Mouse (Mus musculus) liver, adult (tissue): ENCODE results near the gene Lmna.

Source experiments
- GATA4 ChIP-seq: IDR thresholded peaks from 2 replicates; pipeline ENCODE4 v1.6.1; 2014; ENCODE audit warnings: mild to moderate bottlenecking, low read length; ENCODE audit not compliant: insufficient replicate concordance

The Lmna gene

DNA sequence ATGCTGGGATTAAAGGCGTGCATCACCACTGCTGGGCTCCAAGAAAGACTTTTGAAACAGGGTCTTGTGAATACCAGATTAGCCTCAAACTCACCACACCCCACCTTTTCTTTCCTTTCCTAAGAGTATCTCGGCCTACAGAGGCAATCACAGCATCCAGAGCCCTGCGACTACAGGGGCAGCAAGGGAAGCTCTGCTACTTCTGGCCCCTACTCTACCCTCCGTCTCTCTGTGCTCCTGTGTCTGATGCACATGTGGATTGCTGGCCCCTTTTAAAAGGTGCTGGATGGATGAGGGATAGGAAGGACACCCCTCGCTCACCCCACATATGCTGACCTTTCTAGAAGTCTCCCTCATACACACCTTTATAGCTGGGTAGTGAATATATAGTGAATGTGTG lies 29.1 kb downstream of the Lmna start:
- no peak for TF ChIP-seq GATA4

DNA sequence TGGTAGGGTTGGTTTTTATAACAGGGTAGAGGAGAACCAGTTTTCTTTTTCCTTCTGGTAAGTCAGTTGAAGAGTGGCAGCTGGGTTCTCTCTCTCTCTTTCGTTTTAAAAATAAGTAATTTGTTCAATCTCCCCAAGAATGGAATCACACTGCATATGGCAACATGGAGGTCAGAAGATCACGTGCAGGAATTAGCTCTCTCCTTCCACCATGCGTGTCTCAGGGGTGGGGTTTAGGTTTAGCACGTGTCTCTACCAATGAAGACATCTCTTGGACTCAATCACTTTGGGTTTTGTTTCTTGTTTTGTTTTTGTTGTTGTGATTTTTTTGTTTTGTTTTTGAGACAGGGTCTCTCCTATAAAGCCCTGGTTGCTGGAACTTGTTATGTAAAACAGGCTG lies 29.9 kb downstream of the Lmna start:
- no peak for TF ChIP-seq GATA4

DNA sequence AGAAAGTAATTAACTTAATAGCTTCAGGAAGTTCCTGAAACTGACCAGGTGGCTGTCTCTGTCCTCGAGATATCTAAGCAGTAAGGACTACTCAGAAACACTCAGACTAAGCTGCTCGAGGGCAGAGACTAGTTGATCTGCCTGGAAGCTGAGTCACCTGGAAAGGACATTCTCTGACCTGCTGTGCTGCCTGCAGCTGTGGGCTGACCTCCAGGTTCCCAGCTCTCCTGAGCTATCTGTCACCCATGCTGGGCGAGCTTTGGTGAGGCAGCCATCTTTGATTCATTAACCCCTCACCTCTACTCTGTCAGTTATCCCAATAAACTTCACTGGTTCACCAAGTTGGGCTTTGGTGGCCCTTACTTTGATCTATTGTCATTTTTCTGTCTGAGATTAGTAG lies 30.6 kb downstream of the Lmna start:
- no peak for TF ChIP-seq GATA4

DNA sequence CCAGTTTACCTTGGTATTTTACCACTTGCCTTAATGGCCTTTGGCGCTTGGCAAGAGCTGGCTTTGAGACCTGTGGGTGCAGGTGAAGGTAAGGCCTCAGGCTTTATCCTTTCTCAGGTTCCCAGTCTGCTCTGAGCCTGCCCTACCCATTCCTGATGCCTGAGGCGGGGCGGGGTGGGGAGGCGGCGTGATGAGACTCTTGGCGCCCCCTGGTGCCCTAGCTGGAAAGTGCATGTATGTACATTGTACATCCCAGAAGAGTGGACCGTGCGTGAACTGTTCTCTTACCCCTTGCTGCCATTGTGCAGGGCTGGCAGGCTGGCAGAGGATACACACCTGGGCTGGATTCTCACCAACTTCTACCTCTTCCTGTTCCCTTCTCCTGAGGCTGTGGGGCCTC lies 32.0 kb downstream of the Lmna start:
- no peak for TF ChIP-seq GATA4

DNA sequence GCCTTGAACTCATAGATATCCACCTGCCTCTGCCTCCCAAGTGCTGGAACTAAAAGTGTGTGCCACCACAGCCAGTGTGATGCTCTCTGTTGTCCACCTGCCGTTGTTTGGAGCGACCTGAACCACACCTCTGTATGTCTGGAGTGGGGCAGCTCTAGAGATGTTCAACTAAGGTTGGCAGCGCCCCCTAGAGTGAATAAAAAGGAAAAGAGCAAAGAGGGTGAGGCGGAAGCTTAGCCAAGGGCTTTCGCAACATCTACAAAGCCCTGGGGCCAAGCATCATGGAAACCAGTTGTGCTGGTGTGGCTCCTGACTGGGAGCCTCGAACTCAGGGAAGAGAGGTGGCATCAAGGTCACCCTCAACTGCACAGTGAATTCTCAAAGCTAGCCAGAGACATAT lies 33.4 kb downstream of the Lmna start:
- TF ChIP-seq GATA4 = no peak

DNA sequence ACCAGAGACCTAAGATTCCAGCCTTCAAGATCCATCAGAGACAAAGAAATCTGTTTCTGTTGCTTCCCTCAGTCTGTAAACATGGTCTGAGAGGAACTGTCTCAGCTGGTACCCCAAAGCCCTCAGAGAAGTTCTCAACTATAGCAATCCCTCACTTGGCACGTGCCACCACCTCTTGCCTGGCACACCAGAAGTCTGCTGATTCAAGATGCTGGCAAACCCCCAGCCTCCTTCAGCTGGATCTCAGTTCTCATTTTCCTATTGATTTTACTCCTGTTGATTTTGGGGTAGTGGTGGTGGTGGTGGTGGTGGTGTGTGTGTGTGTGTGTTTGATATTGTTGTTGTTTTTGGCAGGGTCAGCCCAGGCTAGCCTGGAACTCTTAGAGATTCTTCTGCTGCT lies 36.2 kb downstream of the Lmna start:
- TF ChIP-seq GATA4 = no peak

DNA sequence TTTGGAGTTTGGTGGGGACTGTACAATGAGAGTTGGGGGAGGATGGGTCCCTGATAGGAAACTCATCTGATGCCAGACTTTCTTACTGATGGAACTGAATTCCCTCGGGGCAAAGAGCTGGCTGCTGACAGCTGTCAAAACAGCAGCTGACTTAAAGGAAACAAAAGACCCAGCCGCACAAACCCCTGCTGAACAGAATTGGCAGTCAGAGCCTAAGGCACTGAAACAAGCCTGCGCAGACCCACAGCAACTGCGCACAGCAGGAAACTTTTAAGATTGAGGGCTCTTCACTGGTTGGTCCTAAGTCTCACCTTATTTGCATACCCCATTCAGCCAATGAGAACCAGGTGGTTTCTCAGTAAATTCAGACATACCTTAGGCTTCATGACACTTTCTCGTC lies 36.7 kb downstream of the Lmna start:
- no peak for TF ChIP-seq GATA4

DNA sequence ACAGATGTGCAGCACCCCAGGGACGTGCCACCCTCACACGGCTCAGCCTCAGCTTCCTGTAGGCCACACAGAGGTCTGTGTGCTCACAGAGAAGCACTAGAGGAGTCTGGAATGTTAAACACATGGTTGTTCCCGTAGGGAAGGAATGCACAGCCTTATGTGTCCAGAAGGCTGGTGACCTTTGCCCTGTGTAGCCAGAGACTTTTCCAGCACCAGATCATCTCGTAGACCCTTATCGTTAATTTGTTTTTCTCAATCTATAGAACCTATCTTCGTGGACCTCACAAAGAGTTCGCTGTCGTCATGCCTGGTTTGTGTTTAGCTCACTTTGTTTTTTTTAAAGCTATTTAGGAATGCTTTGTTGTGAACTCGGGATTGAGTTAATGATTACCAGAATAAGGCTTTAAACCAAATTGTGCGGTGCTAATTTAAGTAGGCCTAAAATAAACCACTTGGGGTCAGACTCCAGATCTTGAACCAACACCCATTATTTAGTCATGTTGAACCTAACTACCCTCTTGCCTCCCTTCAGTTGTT lies 38.7 kb downstream of the Lmna start:
- no peak for TF ChIP-seq GATA4

DNA sequence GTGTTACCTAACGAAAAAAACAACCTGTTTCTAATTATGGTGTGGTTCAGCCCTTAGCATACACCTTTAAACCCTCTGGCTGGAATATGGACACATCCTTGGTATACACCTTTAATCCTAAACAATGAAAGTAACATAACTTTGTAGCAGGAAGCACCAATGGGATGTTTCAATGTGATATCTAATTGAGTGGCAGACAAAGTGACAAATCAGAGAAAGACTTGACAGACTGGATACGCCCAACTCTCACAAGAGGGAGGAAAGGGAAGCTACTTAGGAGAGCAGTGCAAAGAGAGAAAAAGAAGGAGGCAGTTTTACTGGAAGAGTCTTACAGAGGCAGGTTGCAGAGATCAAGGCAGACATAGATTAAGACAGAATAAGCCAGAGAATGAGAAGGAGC lies 40.3 kb downstream of the Lmna start:
- no peak for TF ChIP-seq GATA4

DNA sequence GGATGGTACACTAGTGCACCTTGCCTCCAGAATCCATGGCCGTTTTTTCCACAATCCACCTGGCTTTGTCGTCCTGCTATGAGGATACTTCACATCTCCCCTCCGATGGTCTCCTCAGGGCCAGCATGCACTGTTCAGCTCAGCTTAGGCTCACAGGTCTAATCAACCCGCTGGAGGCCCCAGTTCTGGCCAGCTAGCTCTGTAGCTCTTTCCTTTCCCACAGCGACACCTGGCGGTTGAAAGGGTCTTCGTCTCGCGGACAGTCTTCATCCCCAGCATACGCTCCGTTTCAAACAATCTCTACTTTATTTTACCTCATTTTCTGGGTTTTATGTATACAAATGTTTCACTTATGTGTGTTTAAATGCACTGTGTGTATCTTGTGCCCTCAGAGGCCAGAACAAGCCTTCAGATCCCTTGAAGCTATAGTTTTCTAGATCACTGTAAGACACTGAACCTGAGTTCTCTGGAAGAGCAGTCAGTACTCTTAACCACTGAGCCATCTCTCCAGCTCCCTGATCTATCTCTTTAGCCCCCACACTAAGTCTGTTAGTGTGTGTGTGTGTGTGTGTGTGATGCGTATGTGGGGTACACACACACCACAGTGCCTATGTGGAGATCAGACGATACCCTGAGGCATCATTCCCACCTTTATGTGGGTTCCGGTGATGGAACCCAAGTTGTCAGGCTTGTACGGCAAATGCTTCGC lies 42.5 kb downstream of the Lmna start:
- TF ChIP-seq GATA4 = no peak

DNA sequence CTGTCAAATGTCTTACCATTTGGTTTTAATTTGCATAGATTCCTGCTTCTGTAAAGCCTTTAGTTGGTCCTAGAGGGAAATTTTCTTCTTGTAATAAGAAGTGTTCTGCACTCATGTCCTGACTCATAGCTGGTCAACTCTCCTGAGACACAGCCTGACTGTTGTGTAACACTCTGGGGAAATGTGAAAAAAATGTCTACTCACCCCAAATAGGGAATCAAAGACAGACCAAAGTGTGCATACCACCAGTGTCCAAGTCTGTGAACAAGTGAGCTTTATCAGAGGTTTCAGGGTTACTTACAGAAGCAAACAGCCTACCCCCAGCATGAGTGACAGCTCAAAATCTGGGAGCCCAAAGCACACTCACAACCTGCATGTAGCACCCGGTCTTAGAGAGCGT lies 44.6 kb downstream of the Lmna start:
- no peak for TF ChIP-seq GATA4

DNA sequence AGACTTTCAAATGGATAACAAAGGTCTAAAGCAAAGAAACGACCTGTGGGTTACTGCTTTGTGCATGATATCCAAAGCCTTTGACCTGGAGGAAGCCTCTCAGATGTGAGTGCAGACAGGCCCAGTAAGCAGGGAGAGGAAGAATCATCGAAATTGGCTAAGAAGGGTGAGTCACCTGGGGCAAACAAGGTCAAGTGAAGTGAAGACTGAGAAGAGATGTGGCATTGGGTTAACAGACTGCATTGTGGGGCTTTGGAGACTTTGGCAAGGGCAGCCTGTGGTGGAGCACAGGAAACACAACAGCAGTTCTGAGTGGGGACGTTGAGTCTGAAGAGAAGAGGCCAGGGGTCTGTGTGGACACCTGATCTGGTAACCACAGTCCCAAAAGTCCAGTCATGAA lies 45.3 kb downstream of the Lmna start:
- no peak for TF ChIP-seq GATA4

DNA sequence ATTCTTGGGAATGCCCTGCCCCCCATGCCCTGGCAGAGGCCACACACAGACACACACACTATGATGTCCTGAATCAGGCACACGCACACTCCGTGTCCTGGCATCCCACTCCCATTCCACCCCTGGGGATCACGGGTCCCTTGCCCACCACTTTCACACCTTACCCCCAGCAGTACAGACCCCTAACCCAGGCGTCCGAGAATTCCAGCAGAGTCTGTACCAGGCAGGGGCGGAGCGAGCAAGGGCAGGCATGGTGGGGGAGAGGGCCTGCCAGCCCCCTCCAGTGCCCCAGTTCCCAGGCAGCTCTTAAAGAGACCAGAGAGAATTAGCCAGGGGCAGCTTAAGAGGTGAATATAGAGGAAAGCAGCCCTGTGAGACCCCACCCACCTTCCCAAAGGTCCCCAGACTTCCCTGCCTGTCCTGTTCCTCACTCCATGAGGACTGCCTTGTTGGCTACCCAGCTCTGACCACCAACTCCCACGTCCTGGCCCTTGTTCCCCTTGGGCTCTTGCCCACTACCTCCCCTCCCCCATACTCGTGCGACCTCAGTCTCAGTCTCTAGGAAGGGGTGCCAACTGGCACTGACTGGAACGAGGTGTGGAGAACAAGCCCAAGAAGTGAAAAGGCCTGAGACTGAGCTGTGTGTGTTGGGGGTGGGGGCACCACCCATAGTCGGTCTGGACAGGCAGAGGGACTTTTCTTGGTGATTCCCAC lies 48.6 kb downstream of the Lmna start, which contains the start of gene Sema4a:
TSS of gene Sema4a (minus strand) at position 200 of the 714 bp plus-strand sequence.
- no peak for TF ChIP-seq GATA4

DNA sequence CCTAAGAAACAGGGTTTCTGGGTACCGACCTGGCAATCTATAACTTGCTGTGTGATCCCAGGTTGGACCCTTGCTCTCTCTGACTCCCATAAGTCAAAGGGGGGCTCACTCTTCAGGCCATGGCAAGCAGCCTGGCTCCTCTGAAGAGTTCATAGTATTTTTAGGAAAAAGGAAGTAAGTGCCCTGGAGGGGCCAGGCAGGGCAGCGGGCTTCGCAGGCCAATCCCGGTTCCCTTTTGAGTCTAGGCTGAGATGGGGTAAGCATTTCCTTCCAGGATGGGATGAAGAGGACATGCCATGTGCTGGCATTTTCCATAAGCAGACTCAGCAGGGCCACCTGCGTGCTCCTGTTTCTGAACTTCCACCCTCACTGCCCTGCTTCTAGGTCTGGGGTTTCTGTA lies 49.7 kb downstream of the Lmna start:
- TF ChIP-seq GATA4 = no peak

DNA sequence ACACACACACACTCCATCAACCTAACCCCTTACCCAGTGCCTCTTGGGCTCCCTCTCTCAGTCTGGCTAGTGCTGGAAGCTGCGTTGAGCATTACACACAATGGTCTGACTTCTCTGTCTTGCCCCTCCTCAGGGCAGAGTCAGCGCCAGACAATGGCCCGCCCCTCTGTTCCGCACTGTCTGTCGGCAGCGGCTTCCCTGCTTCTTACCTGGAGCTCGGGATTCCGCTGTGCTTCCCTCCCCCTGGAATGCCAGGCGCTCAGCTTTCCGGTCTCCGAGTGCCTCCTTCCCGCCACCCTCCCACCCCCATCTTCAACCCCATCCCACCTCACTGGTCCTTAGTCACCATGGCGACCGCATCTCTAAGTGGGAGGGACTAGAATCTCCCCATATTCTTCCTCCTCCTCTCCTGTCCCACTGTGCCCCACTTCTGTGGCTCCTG lies 51.0 kb downstream of the Lmna start:
- no peak for TF ChIP-seq GATA4

DNA sequence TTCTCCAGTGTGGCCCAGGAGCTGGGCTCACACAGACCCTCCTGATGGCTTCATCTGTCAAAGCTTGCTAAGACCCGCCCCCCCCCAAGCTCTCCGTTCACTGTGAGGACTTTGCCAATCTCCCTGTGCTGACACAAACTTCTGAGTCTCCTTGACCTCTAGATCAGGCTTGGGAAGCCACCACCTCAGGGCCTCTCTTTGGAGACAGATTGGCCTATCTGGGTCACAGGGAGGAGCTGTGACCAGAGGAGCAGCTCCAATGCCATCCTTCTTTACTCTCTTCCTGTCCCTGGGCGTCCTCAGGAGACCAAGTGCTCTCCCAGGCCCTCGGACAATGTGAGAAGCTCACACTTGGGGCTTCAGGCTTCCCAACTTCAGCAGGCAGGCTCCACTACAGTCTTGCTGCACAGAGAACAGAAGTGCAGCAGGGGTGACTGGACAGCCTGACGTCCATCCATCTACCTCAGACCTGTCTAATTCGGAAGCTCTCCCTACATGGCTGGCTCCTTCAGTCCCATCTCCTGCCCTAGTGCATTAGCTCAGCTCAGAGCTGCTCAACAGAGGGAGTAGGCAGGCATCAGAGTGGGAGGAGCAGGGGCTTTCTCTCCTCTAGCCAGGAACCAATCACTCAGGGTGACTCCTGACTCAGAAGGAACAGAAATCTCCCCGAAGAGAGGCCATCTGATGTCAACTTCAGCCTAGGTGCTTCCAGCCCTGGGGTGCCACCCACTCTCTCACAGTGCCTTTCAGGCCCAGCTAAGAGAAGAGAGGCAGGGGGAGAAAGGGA lies 52.8 kb downstream of the Lmna start:
- no peak for TF ChIP-seq GATA4
